Mouse (Mus musculus): ENCODE measurements around the gene Snx29. TPM values are rescaled to one million over a fixed set of nuclear protein-coding genes. Genes with fewer than 3 reads are reported as not detected.
"Not testable (repeated sequence)": the region's sequence is repeated elsewhere in the genome, so short reads cannot be mapped to it uniquely, and the experiment has no call there.

The Snx29 gene
- polyA plus RNA-seq, 1 experiment from 2014 or later = 14.3 TPM

- H3K27me3 ChIP-seq (ENCODE audit: control insufficient read depth, insufficient read depth, low read length) = no peaks in the 10 kb centered on the region
Observed at GRCm38 (mm10) chr16:11447905-11448304, 125.2 kb downstream of the Snx29 start.

DNA sequence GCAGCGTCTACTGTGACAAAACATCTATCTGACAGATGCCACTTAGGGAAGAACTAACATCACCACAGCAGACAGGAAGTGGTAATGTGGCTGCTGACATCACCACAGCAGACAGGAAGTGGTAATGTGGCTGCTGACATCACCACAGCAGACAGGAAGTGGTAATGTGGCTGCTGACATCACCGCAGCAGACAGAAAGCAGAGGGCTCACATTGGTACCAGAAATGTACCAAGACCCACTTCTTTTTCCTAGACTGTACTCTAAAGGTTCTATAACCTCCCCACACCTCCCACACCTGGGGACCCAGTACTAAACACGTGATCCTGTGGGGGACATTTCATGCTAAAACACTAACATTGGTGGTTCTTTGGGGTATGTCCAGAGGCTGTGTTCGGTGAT lies 126.0 kb downstream of the Snx29 start:
- not testable (repeated sequence) for H3K9me3 ChIP-seq (ENCODE audit: control insufficient read depth, low read length); H3K4me2 ChIP-seq (replicated peaks); H3K4me1 ChIP-seq (replicated peaks; ENCODE audit: control insufficient read depth, insufficient read depth, low read length); DNase-seq (ENCODE audit: low spot score); H3K9ac ChIP-seq; ATAC-seq (ENCODE audit: low FRiP score); H3K27ac ChIP-seq; H3K27me3 ChIP-seq (ENCODE audit: control insufficient read depth, insufficient read depth, low read length); H3K4me3 ChIP-seq (replicated peaks; ENCODE audit: low read length)
- H3K36me3 ChIP-seq (replicated peaks; ENCODE audit: control insufficient read depth, insufficient read depth) = peaks cover 52% of the 10 kb centered on the region
- 93% methylated on average over 4 of the region's 4 CpGs for WGBS

More at GRCm38 (mm10) chr16:11447905-11448304, 125.2 kb downstream of the Snx29 start:
- H3K9ac ChIP-seq = no peak overlapping the region
- WGBS = 92% methylated on average over 5 of the region's 5 CpGs
- no peak overlapping the region for H3K4me3 ChIP-seq (replicated peaks; ENCODE audit: low read length)
- no peaks in the 10 kb centered on the region for H3K9me3 ChIP-seq (ENCODE audit: control insufficient read depth, low read length)
- H3K27ac ChIP-seq = no peak overlapping the region
- H3K36me3 ChIP-seq (replicated peaks; ENCODE audit: control insufficient read depth, insufficient read depth) = peaks cover 46% of the 10 kb centered on the region
- DNase-seq (ENCODE audit: low spot score) (no peak), ATAC-seq (ENCODE audit: low FRiP score) (no peak)
- no peaks in the 10 kb centered on the region for H3K4me1 ChIP-seq (replicated peaks; ENCODE audit: control insufficient read depth, insufficient read depth, low read length)
- H3K4me2 ChIP-seq (replicated peaks) = no peak overlapping the region

DNA sequence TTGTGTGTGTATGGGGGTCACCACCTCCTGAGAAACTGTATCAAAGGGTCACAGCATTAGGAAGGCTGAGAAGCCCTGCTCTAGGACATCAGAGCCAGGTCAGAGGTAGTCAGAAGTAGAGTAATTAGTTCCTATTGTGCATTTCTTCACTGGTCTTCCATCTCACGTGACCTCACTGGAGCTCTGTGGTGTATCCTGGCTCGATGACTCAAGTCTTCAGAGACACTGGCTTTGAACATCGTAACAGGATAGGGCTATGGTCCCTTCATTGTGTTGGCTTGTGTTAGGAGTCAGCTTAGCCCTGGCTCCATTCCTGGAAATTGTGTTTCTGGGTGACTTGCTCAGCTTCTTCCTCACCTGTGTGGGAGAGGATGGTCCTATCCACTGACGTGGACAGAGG lies 126.6 kb downstream of the Snx29 start:
- Histone ChIP-seq H3K4me1 (replicated peaks; ENCODE audit: control insufficient read depth, insufficient read depth, low read length) (no peaks in the 10 kb centered on the region), H3K9me3 (ENCODE audit: control insufficient read depth, low read length) (no peaks in the 10 kb centered on the region)
- 90% methylated on average over 4 of the region's 4 CpGs for WGBS

DNA sequence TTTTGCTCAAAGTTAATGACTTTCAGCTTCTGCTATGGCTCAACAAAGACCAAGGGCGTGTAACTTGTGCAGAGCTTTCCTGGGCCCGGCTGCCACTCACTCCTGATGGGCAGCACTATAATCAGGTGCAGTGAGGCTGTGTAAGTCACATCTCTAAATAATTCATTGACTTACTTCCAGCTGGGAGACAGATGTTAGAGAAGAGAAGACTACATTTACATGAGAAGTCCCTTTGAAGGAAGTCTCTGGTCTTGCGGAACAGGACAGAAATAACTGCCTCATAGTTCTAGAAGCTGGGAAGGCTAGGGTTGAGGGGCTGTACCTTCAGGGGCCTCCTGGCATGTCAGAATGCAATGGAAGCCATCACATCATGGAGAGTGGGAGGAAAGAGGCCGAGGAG lies 127.9 kb downstream of the Snx29 start:
- no peaks in the 10 kb centered on the region for H3K27me3 ChIP-seq (ENCODE audit: control insufficient read depth, insufficient read depth, low read length)
- no peak for ATAC-seq (ENCODE audit: low FRiP score)
- 87% methylated on average over 4 of the region's 4 CpGs for WGBS
- no peaks in the 10 kb centered on the region for H3K4me1 ChIP-seq (replicated peaks; ENCODE audit: control insufficient read depth, insufficient read depth, low read length)
- peaks cover 54% of the 10 kb centered on the region for H3K36me3 ChIP-seq (replicated peaks; ENCODE audit: control insufficient read depth, insufficient read depth)
- no peak for DNase-seq (ENCODE audit: low spot score)
- H3K4me2 ChIP-seq (replicated peaks) = no peak overlapping the region
- H3K9me3 ChIP-seq (ENCODE audit: control insufficient read depth, low read length) = no peaks in the 10 kb centered on the region
- no peak overlapping the region for H3K4me3 ChIP-seq (replicated peaks; ENCODE audit: low read length)
- no peak overlapping the region for H3K9ac ChIP-seq
- H3K27ac ChIP-seq = no peak overlapping the region

More for the DNA sequence above, 126.6 kb downstream of the Snx29 start:
- no peak overlapping the region for H3K27ac ChIP-seq
- ATAC-seq (ENCODE audit: low FRiP score) (no peak), DNase-seq (ENCODE audit: low spot score) (no peak)
- no peaks in the 10 kb centered on the region for H3K27me3 ChIP-seq (ENCODE audit: control insufficient read depth, insufficient read depth, low read length)
- H3K4me3 ChIP-seq (replicated peaks; ENCODE audit: low read length) = no peak overlapping the region
- H3K4me2 ChIP-seq (replicated peaks) = no peak overlapping the region
- H3K36me3 ChIP-seq (replicated peaks; ENCODE audit: control insufficient read depth, insufficient read depth) = peaks cover 53% of the 10 kb centered on the region
- H3K9ac ChIP-seq = no peak overlapping the region

GRCm38 (mm10) chr16:11454871-11455270 lies 132.2 kb downstream of the Snx29 start:
- Histone ChIP-seq H3K36me3 (replicated peaks; ENCODE audit: control insufficient read depth, insufficient read depth) (peaks cover 34% of the 10 kb centered on the region), H3K27ac (no peak overlapping the region), H3K9me3 (ENCODE audit: control insufficient read depth, low read length) (no peaks in the 10 kb centered on the region), H3K4me3 (replicated peaks; ENCODE audit: low read length) (no peak overlapping the region), H3K9ac (no peak overlapping the region), H3K4me2 (replicated peaks) (no peak overlapping the region), H3K4me1 (replicated peaks; ENCODE audit: control insufficient read depth, insufficient read depth, low read length) (no peaks in the 10 kb centered on the region), H3K27me3 (ENCODE audit: control insufficient read depth, insufficient read depth, low read length) (no peaks in the 10 kb centered on the region)
- ATAC-seq (ENCODE audit: low FRiP score) (no peak), DNase-seq (ENCODE audit: low spot score) (no peak)
- 95% methylated on average over 4 of the region's 4 CpGs for WGBS

DNA sequence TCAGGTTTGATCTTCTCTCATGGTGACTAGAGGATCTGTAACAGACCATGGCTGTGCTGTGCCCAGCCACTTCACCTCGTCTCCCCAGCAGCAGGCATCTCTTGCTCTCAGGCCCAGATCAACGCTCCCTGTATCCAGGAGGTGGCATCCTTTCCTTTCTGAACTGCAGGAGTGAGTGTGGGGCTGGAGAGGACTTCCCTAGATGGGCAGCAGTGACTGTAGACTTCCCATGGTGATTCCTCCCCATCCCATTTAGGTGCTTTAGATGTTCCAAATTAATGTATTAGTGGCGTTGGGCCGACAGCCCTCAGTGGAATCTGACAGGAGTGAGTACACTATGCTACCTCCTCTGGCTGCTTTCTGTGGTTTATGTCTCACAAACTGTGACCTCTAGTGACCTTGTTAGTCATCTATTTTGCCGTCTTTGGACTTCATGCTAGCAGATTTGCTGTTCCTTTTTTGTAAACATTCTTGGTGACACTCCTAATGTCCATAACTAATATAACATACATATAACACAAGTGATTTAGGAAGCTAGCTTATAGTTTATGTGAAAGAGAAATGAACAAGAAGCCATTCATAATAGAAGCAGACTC lies 132.9 kb downstream of the Snx29 start:
- H3K36me3 ChIP-seq (replicated peaks; ENCODE audit: control insufficient read depth, insufficient read depth) = peaks cover 34% of the 10 kb centered on the region
- H3K4me3 ChIP-seq (replicated peaks; ENCODE audit: low read length) = no peak overlapping the region
- H3K4me1 ChIP-seq (replicated peaks; ENCODE audit: control insufficient read depth, insufficient read depth, low read length) = no peaks in the 10 kb centered on the region
- no peaks in the 10 kb centered on the region for H3K9me3 ChIP-seq (ENCODE audit: control insufficient read depth, low read length)
- H3K4me2 ChIP-seq (replicated peaks) = no peak overlapping the region
- no peak for ATAC-seq (ENCODE audit: low FRiP score)
- no peaks in the 10 kb centered on the region for H3K27me3 ChIP-seq (ENCODE audit: control insufficient read depth, insufficient read depth, low read length)
- WGBS = 77% methylated on average over 5 of the region's 5 CpGs
- H3K27ac ChIP-seq = no peak overlapping the region
- no peak overlapping the region for H3K9ac ChIP-seq
- no peak for DNase-seq (ENCODE audit: low spot score)

DNA sequence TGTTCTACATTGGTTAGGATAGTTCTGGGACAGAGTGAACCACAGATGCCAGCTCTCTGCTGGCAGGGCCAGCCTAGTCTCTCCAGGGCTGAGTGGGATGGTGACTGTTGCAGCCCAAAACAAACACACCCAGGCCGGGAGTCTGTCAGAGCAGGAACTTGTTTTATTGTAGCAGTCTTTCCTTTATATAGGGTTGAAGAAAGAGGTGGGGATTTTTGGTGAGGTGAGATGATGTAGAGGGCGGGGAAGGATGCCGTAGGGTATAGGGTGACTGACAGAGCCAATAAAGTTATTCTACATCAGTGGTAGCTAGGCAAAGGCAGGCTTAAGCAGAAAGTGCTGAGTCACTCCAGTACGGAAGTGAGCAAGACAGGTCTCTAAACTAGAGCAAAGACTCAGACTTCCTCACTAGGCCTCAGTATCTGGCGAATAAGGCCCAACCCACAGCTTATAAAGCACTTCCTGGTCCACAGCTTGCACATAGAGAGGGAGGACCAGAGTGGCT lies 133.5 kb downstream of the Snx29 start:
- peaks cover 34% of the 10 kb centered on the region for H3K36me3 ChIP-seq (replicated peaks; ENCODE audit: control insufficient read depth, insufficient read depth)
- H3K9ac ChIP-seq = no peak overlapping the region
- no peak overlapping the region for H3K4me2 ChIP-seq (replicated peaks)
- H3K4me3 ChIP-seq (replicated peaks; ENCODE audit: low read length) = no peak overlapping the region
- ATAC-seq (ENCODE audit: low FRiP score) = no peak
- 84% methylated on average over 5 of the region's 5 CpGs for WGBS
- no peaks in the 10 kb centered on the region for H3K9me3 ChIP-seq (ENCODE audit: control insufficient read depth, low read length)
- H3K27ac ChIP-seq = no peak overlapping the region
- no peaks in the 10 kb centered on the region for H3K4me1 ChIP-seq (replicated peaks; ENCODE audit: control insufficient read depth, insufficient read depth, low read length)
- no peaks in the 10 kb centered on the region for H3K27me3 ChIP-seq (ENCODE audit: control insufficient read depth, insufficient read depth, low read length)
- no peak for DNase-seq (ENCODE audit: low spot score)

- Histone ChIP-seq H3K9me3 (ENCODE audit: control insufficient read depth, low read length) (no peaks in the 10 kb centered on the region), H3K9ac (no peak overlapping the region), H3K27me3 (ENCODE audit: control insufficient read depth, insufficient read depth, low read length) (no peaks in the 10 kb centered on the region), H3K4me1 (replicated peaks; ENCODE audit: control insufficient read depth, insufficient read depth, low read length) (no peaks in the 10 kb centered on the region), H3K36me3 (replicated peaks; ENCODE audit: control insufficient read depth, insufficient read depth) (peaks cover 26% of the 10 kb centered on the region), H3K27ac (no peak overlapping the region), H3K4me3 (replicated peaks; ENCODE audit: low read length) (no peak overlapping the region), H3K4me2 (replicated peaks) (no peak overlapping the region)
- DNase-seq (ENCODE audit: low spot score) (no peak), ATAC-seq (ENCODE audit: low FRiP score) (no peak)
- WGBS = 93% methylated on average over 5 of the region's 5 CpGs
Observed at GRCm38 (mm10) chr16:11457136-11457535, 134.4 kb downstream of the Snx29 start.

- ATAC-seq (ENCODE audit: low FRiP score) = no peak
- DNase-seq (ENCODE audit: low spot score) = no peak
- 27% methylated on average over 2 of the region's 2 CpGs for WGBS
- H3K36me3 ChIP-seq (replicated peaks; ENCODE audit: control insufficient read depth, insufficient read depth) = peaks cover 20% of the 10 kb centered on the region
- no peaks in the 10 kb centered on the region for H3K27me3 ChIP-seq (ENCODE audit: control insufficient read depth, insufficient read depth, low read length)
- no peaks in the 10 kb centered on the region for H3K9me3 ChIP-seq (ENCODE audit: control insufficient read depth, low read length)
- H3K4me2 ChIP-seq (replicated peaks) = no peak overlapping the region
- H3K9ac ChIP-seq = no peak overlapping the region
- no peak overlapping the region for H3K27ac ChIP-seq
- no peaks in the 10 kb centered on the region for H3K4me1 ChIP-seq (replicated peaks; ENCODE audit: control insufficient read depth, insufficient read depth, low read length)
- H3K4me3 ChIP-seq (replicated peaks; ENCODE audit: low read length) = no peak overlapping the region
Observed at GRCm38 (mm10) chr16:11457609-11458350, 135.1 kb downstream of the Snx29 start.
